Mouse (Mus musculus): ENCODE measurements around the gene Bpnt1. TPM values are rescaled to one million over a fixed set of nuclear protein-coding genes. Genes with fewer than 3 reads are reported as not detected.

Gene Bpnt1
- polyA plus RNA-seq, 1 experiment from 2014 or later: 33.2 TPM

DNA sequence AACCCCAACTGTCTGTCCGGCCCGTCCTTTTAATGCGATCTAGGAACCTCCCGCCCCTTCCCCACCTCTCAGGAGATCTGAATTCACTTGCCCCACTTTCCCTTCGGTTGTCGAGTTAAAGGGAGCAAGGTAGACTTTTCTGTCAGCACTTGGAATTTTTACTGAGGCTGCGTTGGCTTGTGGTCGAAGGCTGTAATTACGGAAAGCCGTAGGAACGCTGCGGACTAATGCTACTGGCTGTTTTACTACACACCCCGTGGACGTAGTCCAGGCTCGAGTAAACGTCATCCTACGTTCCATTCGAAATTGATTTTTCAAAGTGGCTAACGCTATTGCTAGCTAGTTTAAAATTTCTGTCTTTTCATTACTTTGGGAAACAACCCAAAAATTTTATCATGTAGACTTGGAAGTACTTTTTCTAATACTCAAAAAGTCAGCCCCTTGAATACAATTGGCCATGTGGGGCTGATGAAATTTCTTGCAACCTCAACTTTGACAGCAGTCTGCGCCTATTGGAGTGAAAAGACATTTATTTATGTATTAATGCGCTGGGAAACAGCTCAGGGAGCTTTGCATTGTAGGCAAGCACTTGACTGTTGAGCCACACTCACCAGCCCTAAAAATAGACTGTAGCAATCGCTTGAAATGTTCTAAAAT lies 31.7 kb downstream of the Bpnt1 start:
- peak overlapping the region; percentile 72 for H3K4me3 ChIP-seq (replicated peaks)
- H3K27ac ChIP-seq: peak overlapping the region; percentile 86
- peak overlapping the region; percentile 68 for H3K9ac ChIP-seq
- H3K4me1 ChIP-seq: peaks cover 25% of the 10 kb centered on the region
- H3K4me2 ChIP-seq: peak overlapping the region; percentile 67
- ATAC-seq (ENCODE audit: low FRiP score): peak; percentile 52
- peaks cover 12% of the 10 kb centered on the region; the same call in 1 of the 2 replicates for H3K36me3 ChIP-seq (replicated peaks)
- H3K27me3 ChIP-seq: no peaks in the 10 kb centered on the region
- 6% methylated on average over 22 of the region's 22 CpGs for WGBS
- H3K9me3 ChIP-seq: no peaks in the 10 kb centered on the region

- Histone ChIP-seq H3K4me3 (replicated peaks) (peak overlapping the region; percentile 72), H3K4me1 (peaks cover 25% of the 10 kb centered on the region), H3K27ac (no peak overlapping the region), H3K9me3 (no peaks in the 10 kb centered on the region), H3K36me3 (replicated peaks) (0 out of 2 replicates have a peak, but pooled peaks cover 10% of the 10 kb centered on the region), H3K9ac (peak overlapping the region; percentile 68; the same call in 1 of the 2 replicates), H3K27me3 (no peaks in the 10 kb centered on the region), H3K4me2 (peak overlapping the region; percentile 67)
- ATAC-seq (ENCODE audit: low FRiP score): no peak
- 50% methylated on average over 6 of the region's 6 CpGs for WGBS
Observed at GRCm38 (mm10) chr1:185364183-185364540, 32.2 kb downstream of the Bpnt1 start.

GRCm38 (mm10) chr1:185367383-185367782 lies 35.4 kb downstream of the Bpnt1 start:
- no peak overlapping the region for H3K4me2 ChIP-seq
- peaks cover 30% of the 10 kb centered on the region for H3K36me3 ChIP-seq (replicated peaks)
- no peak for ATAC-seq (ENCODE audit: low FRiP score)
- WGBS: 92% methylated on average over 6 of the region's 6 CpGs
- H3K9me3 ChIP-seq: no peaks in the 10 kb centered on the region
- peaks cover 18% of the 10 kb centered on the region for H3K4me1 ChIP-seq
- no peaks in the 10 kb centered on the region for H3K27me3 ChIP-seq
- H3K4me3 ChIP-seq (replicated peaks): no peak overlapping the region
- no peak overlapping the region for H3K27ac ChIP-seq
- H3K9ac ChIP-seq: no peak overlapping the region

GRCm38 (mm10) chr1:185369979-185370378 lies 38.0 kb downstream of the Bpnt1 start:
- Histone ChIP-seq H3K27me3 (no peaks in the 10 kb centered on the region), H3K4me3 (replicated peaks) (no peak overlapping the region), H3K4me1 (peaks cover 6% of the 10 kb centered on the region), H3K36me3 (replicated peaks) (peaks cover 51% of the 10 kb centered on the region), H3K27ac (no peak overlapping the region), H3K9ac (no peak overlapping the region), H3K4me2 (no peak overlapping the region), H3K9me3 (no peaks in the 10 kb centered on the region)
- whole genome bisulfite sequencing: 97% methylated on average over 6 of the region's 6 CpGs
- ATAC-seq (ENCODE audit: low FRiP score): no peak

GRCm38 (mm10) chr1:185376390-185376789 lies 44.4 kb downstream of the Bpnt1 start:
- H3K27ac ChIP-seq: no peak overlapping the region
- no peaks in the 10 kb centered on the region for H3K27me3 ChIP-seq
- no peak overlapping the region for H3K4me2 ChIP-seq
- no peaks in the 10 kb centered on the region for H3K4me1 ChIP-seq
- no peak for ATAC-seq (ENCODE audit: low FRiP score)
- H3K4me3 ChIP-seq (replicated peaks): no peak overlapping the region
- no peaks in the 10 kb centered on the region for H3K9me3 ChIP-seq
- peaks cover 83% of the 10 kb centered on the region for H3K36me3 ChIP-seq (replicated peaks)
- no peak overlapping the region for H3K9ac ChIP-seq

DNA sequence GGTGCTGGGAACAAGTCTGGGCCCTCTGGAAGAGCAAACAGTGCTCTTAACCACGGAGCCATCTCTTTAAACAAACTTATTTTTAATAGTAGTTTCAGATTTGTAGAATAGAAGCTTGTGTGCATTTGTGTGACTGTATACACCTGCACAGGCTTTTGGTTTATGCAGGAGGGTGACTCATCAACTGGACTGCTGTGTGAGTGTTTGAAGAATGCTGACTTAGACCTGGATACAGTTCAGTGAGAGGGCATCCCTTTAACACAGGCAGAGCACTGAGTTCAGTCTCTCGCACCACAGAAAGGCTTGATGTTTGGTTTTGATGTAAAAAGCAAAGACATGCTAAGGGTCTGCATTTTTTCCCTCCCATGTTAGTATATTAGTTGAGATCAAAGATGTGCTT lies 45.5 kb downstream of the Bpnt1 start:
- no peak overlapping the region for H3K4me3 ChIP-seq (replicated peaks)
- H3K4me2 ChIP-seq: no peak overlapping the region
- no peak for ATAC-seq (ENCODE audit: low FRiP score)
- no peaks in the 10 kb centered on the region for H3K4me1 ChIP-seq
- no peak overlapping the region for H3K27ac ChIP-seq
- WGBS: 96% methylated on average over 2 of the region's 2 CpGs
- no peak overlapping the region for H3K9ac ChIP-seq
- H3K27me3 ChIP-seq: no peaks in the 10 kb centered on the region
- H3K36me3 ChIP-seq (replicated peaks): peaks cover 82% of the 10 kb centered on the region
- H3K9me3 ChIP-seq: no peaks in the 10 kb centered on the region

DNA sequence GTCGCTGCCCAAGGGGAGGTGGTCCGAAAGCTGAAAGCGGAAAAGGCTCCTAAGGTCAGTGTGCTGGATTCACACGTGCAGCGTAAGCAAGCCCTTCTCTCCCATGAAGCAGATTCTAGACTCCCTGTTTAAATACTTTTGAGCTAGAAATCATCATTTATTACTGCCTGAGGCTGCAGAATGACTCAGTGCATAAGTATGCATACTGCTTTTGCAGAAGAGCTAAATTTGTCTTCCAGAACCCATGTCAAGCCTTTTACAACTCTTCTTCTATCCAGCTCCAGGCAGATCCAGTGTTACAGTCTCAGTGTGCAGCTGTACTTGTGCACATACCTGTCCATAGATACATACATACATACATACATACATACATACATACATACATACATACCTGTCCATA lies 69.7 kb downstream of the Bpnt1 start:
- Histone ChIP-seq H3K4me3 (replicated peaks) (no peak overlapping the region), H3K4me2 (no peak overlapping the region), H3K9ac (no peak overlapping the region), H3K27me3 (no peaks in the 10 kb centered on the region), H3K36me3 (replicated peaks) (peaks cover 76% of the 10 kb centered on the region), H3K4me1 (no peaks in the 10 kb centered on the region), H3K9me3 (no peaks in the 10 kb centered on the region), H3K27ac (no peak overlapping the region)
- no peak for ATAC-seq (ENCODE audit: low FRiP score)
- WGBS: 92% methylated on average over 5 of the region's 5 CpGs

- 43% methylated on average over 2 of the region's 2 CpGs for WGBS
- Histone ChIP-seq H3K9ac (no peak overlapping the region), H3K9me3 (no peaks in the 10 kb centered on the region), H3K4me2 (no peak overlapping the region), H3K4me3 (replicated peaks) (no peak overlapping the region), H3K4me1 (no peaks in the 10 kb centered on the region), H3K36me3 (replicated peaks) (peaks cover 77% of the 10 kb centered on the region), H3K27ac (no peak overlapping the region), H3K27me3 (no peaks in the 10 kb centered on the region)
- no peak for ATAC-seq (ENCODE audit: low FRiP score)
Observed at GRCm38 (mm10) chr1:185404021-185404420, 72.1 kb downstream of the Bpnt1 start.

- ATAC-seq (ENCODE audit: low FRiP score): no peak
- Histone ChIP-seq H3K36me3 (replicated peaks) (peaks cover 78% of the 10 kb centered on the region), H3K4me1 (no peaks in the 10 kb centered on the region), H3K27me3 (no peaks in the 10 kb centered on the region), H3K4me3 (replicated peaks) (no peak overlapping the region), H3K27ac (no peak overlapping the region), H3K9ac (no peak overlapping the region), H3K4me2 (no peak overlapping the region), H3K9me3 (no peaks in the 10 kb centered on the region)
- WGBS: 95% methylated on average over 10 of the region's 10 CpGs
Observed at GRCm38 (mm10) chr1:185405921-185406320, 74.0 kb downstream of the Bpnt1 start.

MicroRNAs within 50 kb of the gene (microRNA counts, 519-probe panel; counts per million panel counts)
- microRNA mmu-miR-194: not detected

Small RNA genes within 50 kb of the gene (microRNA-seq; reads per million reads assigned to microRNA genes)
- gene Mir194-1 (0.97 reads per million), gene Mir215 (0.73 reads per million)

Other genes starting within 250 kb of the Bpnt1 start
- gene Rab3gap2, start 128.0 kb upstream of the Bpnt1 start, polyA plus RNA-seq (2016; fragmentation: Nextera tagmentation; extraction: Ambion mirVana): 24.0 and 24.5 TPM in 2 replicates
- 26.3 and 28.9 TPM in 2 replicates for gene Iars2, start 2.8 kb upstream of the Bpnt1 start, polyA plus RNA-seq (2016; fragmentation: Nextera tagmentation; extraction: Ambion mirVana)
- 128 and 137 TPM in 2 replicates for gene Eprs, start 30.9 kb downstream of the Bpnt1 start, polyA plus RNA-seq (2016; fragmentation: Nextera tagmentation; extraction: Ambion mirVana)
- 4.4 and 4.6 TPM in 2 replicates for gene Slc30a10, start 122.7 kb downstream of the Bpnt1 start, polyA plus RNA-seq (2016; fragmentation: Nextera tagmentation; extraction: Ambion mirVana)

Data from forebrain, embryonic 12.5 days (tissue).